Mouse (Mus musculus): ENCODE data around the gene Cfap46. TPM values are rescaled to one million over a fixed set of nuclear protein-coding genes. Genes with fewer than 3 reads are reported as not detected.
"Not testable (repeated sequence)": the region's sequence is repeated elsewhere in the genome, so short reads cannot be mapped to it uniquely, and the experiment has no call there.

Cfap46 gene
- total and polyA plus RNA-seq, 2 experiments from 2014 or later, result 4.4 to 4.6 TPM

GRCm38 (mm10) chr7:139681921-139682598 lies 1.6 kb downstream of the Cfap46 start:
- Histone ChIP-seq H3K4me3 (ENCODE audit: low read depth, low read length) (no peak overlapping the region), H3K36me3 (ENCODE audit: insufficient read depth, low read length) (no peaks in the 10 kb centered on the region), H3K27ac (ENCODE audit: low read depth, low read length) (no peak overlapping the region), H3K4me1 (ENCODE audit: insufficient read depth, low read length) (no peaks in the 10 kb centered on the region; the same call in 1 of the 2 replicates), H3K4me2 (ENCODE audit: low read depth, low read length, poor library complexity, severe bottlenecking) (no peak overlapping the region), H3K9me3 (ENCODE audit: low read length) (no peaks in the 10 kb centered on the region), H3K9ac (replicated peaks; ENCODE audit: low read length, poor library complexity, severe bottlenecking) (no peak overlapping the region), H3K27me3 (ENCODE audit: insufficient read depth, low read length) (no peaks in the 10 kb centered on the region; the same call in 1 of the 2 replicates)
- DNase-seq (ENCODE audit: low spot score) (no peak), ATAC-seq (ENCODE audit: low FRiP score) (no peak)
- WGBS, result 80% methylated on average over 11 of the region's 11 CpGs
- no peak for TF ChIP-seq CTCF (IDR thresholded peaks at IDR 0.05)

- no peaks in the 10 kb centered on the region; the same call in 1 of the 2 replicates for H3K27me3 ChIP-seq (ENCODE audit: insufficient read depth, low read length)
- TF ChIP-seq CTCF (IDR thresholded peaks at IDR 0.05), result no peak
- no peak overlapping the region for H3K9ac ChIP-seq (replicated peaks; ENCODE audit: low read length, poor library complexity, severe bottlenecking)
- H3K4me2 ChIP-seq (ENCODE audit: low read depth, low read length, poor library complexity, severe bottlenecking), result no peak overlapping the region
- DNase-seq (ENCODE audit: low spot score) (no peak), ATAC-seq (ENCODE audit: low FRiP score) (no peak)
- H3K36me3 ChIP-seq (ENCODE audit: insufficient read depth, low read length), result no peaks in the 10 kb centered on the region
- H3K4me1 ChIP-seq (ENCODE audit: insufficient read depth, low read length), result no peaks in the 10 kb centered on the region
- H3K27ac ChIP-seq (ENCODE audit: low read depth, low read length), result no peak overlapping the region
- no peak overlapping the region for H3K4me3 ChIP-seq (ENCODE audit: low read depth, low read length)
- 73% methylated on average over 3 of the region's 3 CpGs for WGBS
- no peaks in the 10 kb centered on the region for H3K9me3 ChIP-seq (ENCODE audit: low read length)
These were observed 7.2 kb downstream of the Cfap46 start for GRCm38 (mm10) chr7:139676433-139676832.

GRCm38 (mm10) chr7:139666871-139667270 lies 16.7 kb downstream of the Cfap46 start:
- no peak overlapping the region for H3K9ac ChIP-seq (replicated peaks; ENCODE audit: low read length, poor library complexity, severe bottlenecking)
- TF ChIP-seq CTCF (IDR thresholded peaks at IDR 0.05), result no peak
- no peak overlapping the region for H3K4me2 ChIP-seq (ENCODE audit: low read depth, low read length, poor library complexity, severe bottlenecking)
- no peak overlapping the region for H3K4me3 ChIP-seq (ENCODE audit: low read depth, low read length)
- no peaks in the 10 kb centered on the region for H3K9me3 ChIP-seq (ENCODE audit: low read length)
- ATAC-seq (ENCODE audit: low FRiP score), result no peak
- no peak overlapping the region for H3K27ac ChIP-seq (ENCODE audit: low read depth, low read length)
- no peaks in the 10 kb centered on the region for H3K36me3 ChIP-seq (ENCODE audit: insufficient read depth, low read length)
- H3K27me3 ChIP-seq (ENCODE audit: insufficient read depth, low read length), result no peaks in the 10 kb centered on the region
- DNase-seq (ENCODE audit: low spot score), result no peak
- 79% methylated on average over 8 of the region's 8 CpGs for WGBS
- H3K4me1 ChIP-seq (ENCODE audit: insufficient read depth, low read length), result no peaks in the 10 kb centered on the region

- H3K36me3 ChIP-seq (ENCODE audit: insufficient read depth, low read length), result no peaks in the 10 kb centered on the region
- H3K27ac ChIP-seq (ENCODE audit: low read depth, low read length), result no peak overlapping the region
- no peak for TF ChIP-seq CTCF (IDR thresholded peaks at IDR 0.05)
- DNase-seq (ENCODE audit: low spot score), result no peak
- no peak overlapping the region for H3K4me3 ChIP-seq (ENCODE audit: low read depth, low read length)
- no peaks in the 10 kb centered on the region for H3K9me3 ChIP-seq (ENCODE audit: low read length)
- no peak overlapping the region for H3K4me2 ChIP-seq (ENCODE audit: low read depth, low read length, poor library complexity, severe bottlenecking)
- H3K4me1 ChIP-seq (ENCODE audit: insufficient read depth, low read length), result no peaks in the 10 kb centered on the region
- H3K27me3 ChIP-seq (ENCODE audit: insufficient read depth, low read length), result no peaks in the 10 kb centered on the region
- 79% methylated on average over 3 of the region's 3 CpGs for WGBS
- no peak for ATAC-seq (ENCODE audit: low FRiP score)
- H3K9ac ChIP-seq (replicated peaks; ENCODE audit: low read length, poor library complexity, severe bottlenecking), result no peak overlapping the region
These were observed 20.3 kb downstream of the Cfap46 start for GRCm38 (mm10) chr7:139663318-139663717.

GRCm38 (mm10) chr7:139659901-139660300 lies 23.7 kb downstream of the Cfap46 start:
- H3K27me3 ChIP-seq (ENCODE audit: insufficient read depth, low read length); H3K9ac ChIP-seq (replicated peaks; ENCODE audit: low read length, poor library complexity, severe bottlenecking); H3K4me3 ChIP-seq (ENCODE audit: low read depth, low read length); H3K27ac ChIP-seq (ENCODE audit: low read depth, low read length); H3K4me1 ChIP-seq (ENCODE audit: insufficient read depth, low read length); H3K4me2 ChIP-seq (ENCODE audit: low read depth, low read length, poor library complexity, severe bottlenecking); H3K36me3 ChIP-seq (ENCODE audit: insufficient read depth, low read length); ATAC-seq (ENCODE audit: low FRiP score); DNase-seq (ENCODE audit: low spot score); H3K9me3 ChIP-seq (ENCODE audit: low read length): not testable (repeated sequence)
- 94% methylated on average over 20 of the region's 28 CpGs for WGBS

GRCm38 (mm10) chr7:139649698-139650097 lies 33.9 kb downstream of the Cfap46 start:
- 77% methylated on average over 7 of the region's 7 CpGs for WGBS
- H3K9ac ChIP-seq (replicated peaks; ENCODE audit: low read length, poor library complexity, severe bottlenecking), result no peak overlapping the region
- H3K4me1 ChIP-seq (ENCODE audit: insufficient read depth, low read length), result no peaks in the 10 kb centered on the region
- no peak overlapping the region for H3K4me2 ChIP-seq (ENCODE audit: low read depth, low read length, poor library complexity, severe bottlenecking)
- no peak for TF ChIP-seq CTCF (IDR thresholded peaks at IDR 0.05)
- no peaks in the 10 kb centered on the region; the same call in 1 of the 2 replicates for H3K27me3 ChIP-seq (ENCODE audit: insufficient read depth, low read length)
- H3K27ac ChIP-seq (ENCODE audit: low read depth, low read length), result no peak overlapping the region
- no peak overlapping the region for H3K4me3 ChIP-seq (ENCODE audit: low read depth, low read length)
- no peak for ATAC-seq (ENCODE audit: low FRiP score)
- H3K9me3 ChIP-seq (ENCODE audit: low read length), result no peaks in the 10 kb centered on the region
- no peaks in the 10 kb centered on the region for H3K36me3 ChIP-seq (ENCODE audit: insufficient read depth, low read length)
- no peak for DNase-seq (ENCODE audit: low spot score)

Measured in midbrain, postnatal 0 days (tissue).